Mouse (Mus musculus) urinary bladder, postnatal 10 days (tissue): Measurements from ENCODE around the gene Ccl11.

Experiments
- DNase-seq: peaks from one replicate; pipeline ENCODE4 v3.0.0; 2022; ENCODE audit warnings: low spot score

Ccl11 gene

GRCm38 (mm10) chr11:82053849-82054248, 3.8 kb upstream of the Ccl11 start:
- no peak for DNase-seq

- DNase-seq, result no peak
These were observed 4.6 kb downstream of the Ccl11 start for GRCm38 (mm10) chr11:82062226-82062625.

GRCm38 (mm10) chr11:82063454-82063853, 5.8 kb downstream of the Ccl11 start:
- no peak for DNase-seq

GRCm38 (mm10) chr11:82066953-82067571, 9.4 kb downstream of the Ccl11 start:
- DNase-seq, result no peak

GRCm38 (mm10) chr11:82071076-82071475, 13.5 kb downstream of the Ccl11 start:
- DNase-seq, result no peak

- DNase-seq, result no peak
These were observed 14.8 kb downstream of the Ccl11 start for GRCm38 (mm10) chr11:82072374-82072773.

- no peak for DNase-seq
These were observed 15.4 kb downstream of the Ccl11 start for GRCm38 (mm10) chr11:82072984-82073383.

GRCm38 (mm10) chr11:82073686-82074085, 16.1 kb downstream of the Ccl11 start:
- no peak for DNase-seq

- DNase-seq, result no peak
These were observed 19.4 kb downstream of the Ccl11 start for GRCm38 (mm10) chr11:82077031-82077430.

GRCm38 (mm10) chr11:82078136-82078730, 20.6 kb downstream of the Ccl11 start:
- no peak for DNase-seq

- no peak for DNase-seq
These were observed 23.2 kb downstream of the Ccl11 start for GRCm38 (mm10) chr11:82080865-82081264.

- DNase-seq, result no peak
These were observed 26.7 kb downstream of the Ccl11 start for GRCm38 (mm10) chr11:82084360-82084759.

GRCm38 (mm10) chr11:82099511-82100323, 42.1 kb downstream of the Ccl11 start:
- no peak for DNase-seq

GRCm38 (mm10) chr11:82101087-82101486, 43.5 kb downstream of the Ccl11 start:
- no peak for DNase-seq

GRCm38 (mm10) chr11:82101529-82101928, 43.9 kb downstream of the Ccl11 start, which contains the start of gene Ccl12:
Gene Ccl12 (plus strand): TSS chr11:82101845.
- no peak for DNase-seq

- no peak for DNase-seq
These were observed 52.0 kb downstream of the Ccl11 start for GRCm38 (mm10) chr11:82109611-82110010.

- no peak for DNase-seq
These were observed 53.0 kb downstream of the Ccl11 start for GRCm38 (mm10) chr11:82110372-82111248.
